8 mouse cellular contexts compared by ENCODE assay signal in genomic region chr16:58421696-58422354, GRCm38 (mm10). TPM values are rescaled to one million over a fixed set of nuclear protein-coding genes. Genes with fewer than 3 reads are reported as not detected.
DNase-seq lines count a peak whose midpoint lies in the region; ATAC-seq and TF ChIP-seq lines count a peak whose summit lies in the region.

No protein-coding gene starts in this region.

- H3K27ac ChIP-seq in heart, embryonic 10.5 days, result no peak overlapping the region; the same call in 1 of the 2 replicates
- H3K27ac ChIP-seq in forebrain, postnatal 0 days (ENCODE audit: low read depth, low read length), result no peak overlapping the region
- no peak overlapping the region for H3K27ac ChIP-seq in kidney, postnatal 0 days
- no peak overlapping the region for H3K27ac ChIP-seq in lung, postnatal 0 days (ENCODE audit: low read length)

- peak; percentile 37 to 49 for DNase-seq in heart, adult 9 months (ENCODE audit: low spot score in 2 of 2)
- DNase-seq in heart, embryonic 10.5 days (ENCODE audit: low spot score), result no peak
- DNase-seq in forebrain, postnatal 0 days, result peak; percentile 44
- DNase-seq in kidney, postnatal 0 days (ENCODE audit: low spot score), result peak; percentile 83
- peak; percentile 49 for DNase-seq in lung, postnatal 0 days (ENCODE audit: low spot score)
- DNase-seq in testis, postnatal 10 days (ENCODE audit: low spot score), result no peak
- no peak for DNase-seq in cerebellum, adult 18-20 months

- H3K36me3 ChIP-seq in heart, embryonic 10.5 days, result peaks cover 5% of the 10 kb centered on the region
- no peaks in the 10 kb centered on the region for H3K36me3 ChIP-seq in forebrain, postnatal 0 days (ENCODE audit: insufficient read depth)
- no peaks in the 10 kb centered on the region for H3K36me3 ChIP-seq in kidney, postnatal 0 days (ENCODE audit: insufficient read depth, low read length)
- H3K36me3 ChIP-seq in lung, postnatal 0 days (ENCODE audit: insufficient read depth, low read length), result no peaks in the 10 kb centered on the region

- no peak overlapping the region for H3K4me2 ChIP-seq in forebrain, postnatal 0 days (ENCODE audit: low read depth)
- no peak overlapping the region for H3K4me2 ChIP-seq in kidney, postnatal 0 days (ENCODE audit: low read length)
- H3K4me2 ChIP-seq in lung, postnatal 0 days (replicated peaks; ENCODE audit: low read depth, low read length), result no peak overlapping the region

- no peak for TF ChIP-seq CTCF in forebrain, postnatal 0 days (IDR thresholded peaks at IDR 0.05; ENCODE audit: low read depth)
- no peak for TF ChIP-seq CTCF in kidney, postnatal 0 days (IDR thresholded peaks at IDR 0.05; ENCODE audit: low read depth)
- TF ChIP-seq CTCF in lung, postnatal 0 days (IDR thresholded peaks at IDR 0.05), result no peak

- no peak overlapping the region for H3K4me3 ChIP-seq in heart, embryonic 10.5 days
- no peak overlapping the region for H3K4me3 ChIP-seq in forebrain, postnatal 0 days (ENCODE audit: low read depth, low read length)
- no peak overlapping the region for H3K4me3 ChIP-seq in kidney, postnatal 0 days (replicated peaks; ENCODE audit: low read depth, low read length)
- no peak overlapping the region for H3K4me3 ChIP-seq in lung, postnatal 0 days (ENCODE audit: low read depth, low read length)

- 31% methylated on average over 11 of the region's 11 CpGs for WGBS in heart, embryonic 10.5 days
- WGBS in forebrain, postnatal 0 days, result 38% methylated on average over 11 of the region's 11 CpGs
- WGBS in kidney, postnatal 0 days, result 24% methylated on average over 11 of the region's 11 CpGs
- WGBS in lung, postnatal 0 days, result 27% methylated on average over 11 of the region's 11 CpGs

- H3K9ac ChIP-seq in forebrain, postnatal 0 days, result no peak overlapping the region
- H3K9ac ChIP-seq in kidney, postnatal 0 days (ENCODE audit: low read depth, low read length), result no peak overlapping the region
- no peak overlapping the region for H3K9ac ChIP-seq in lung, postnatal 0 days (replicated peaks; ENCODE audit: low read depth)

- TF ChIP-seq EP300 in lung, postnatal 0 days (IDR thresholded peaks at IDR 0.05), result no peak

- ATAC-seq in forebrain, postnatal 0 days, result peak; percentile 80
- ATAC-seq in kidney, postnatal 0 days (replicated peaks; ENCODE audit: low FRiP score, low read depth), result no peak
- ATAC-seq in lung, postnatal 0 days, result peak; percentile 33; the same call in 1 of the 2 replicates
- no peak for ATAC-seq in cerebellum, adult (ENCODE audit: insufficient number of reproducible peaks, low FRiP score, low TSS enrichment)

- no peaks in the 10 kb centered on the region for H3K27me3 ChIP-seq in heart, embryonic 10.5 days (ENCODE audit: insufficient read depth, poor library complexity, severe bottlenecking)
- no peaks in the 10 kb centered on the region for H3K27me3 ChIP-seq in forebrain, postnatal 0 days (ENCODE audit: insufficient read depth, low read length)
- no peaks in the 10 kb centered on the region for H3K27me3 ChIP-seq in kidney, postnatal 0 days (ENCODE audit: insufficient read depth, low read length)
- no peaks in the 10 kb centered on the region for H3K27me3 ChIP-seq in lung, postnatal 0 days (replicated peaks; ENCODE audit: insufficient read depth, low read length)

- H3K9me3 ChIP-seq in heart, embryonic 10.5 days, result no peaks in the 10 kb centered on the region
- no peaks in the 10 kb centered on the region for H3K9me3 ChIP-seq in forebrain, postnatal 0 days (ENCODE audit: low read length)
- H3K9me3 ChIP-seq in kidney, postnatal 0 days (replicated peaks; ENCODE audit: low read length), result no peaks in the 10 kb centered on the region
- H3K9me3 ChIP-seq in lung, postnatal 0 days (ENCODE audit: low read length), result no peaks in the 10 kb centered on the region

- peaks cover 24% of the 10 kb centered on the region for H3K4me1 ChIP-seq in heart, embryonic 10.5 days
- 0 out of 2 replicates have a peak, but pooled peaks cover 6% of the 10 kb centered on the region for H3K4me1 ChIP-seq in forebrain, postnatal 0 days (ENCODE audit: insufficient read depth)
- peaks cover 4% of the 10 kb centered on the region; the same call in 1 of the 2 replicates for H3K4me1 ChIP-seq in kidney, postnatal 0 days (replicated peaks; ENCODE audit: insufficient read depth, low read length)
- no peaks in the 10 kb centered on the region for H3K4me1 ChIP-seq in lung, postnatal 0 days (ENCODE audit: insufficient read depth, low read depth, low read length)

RNA-seq across cellular contexts. Expression of gene Dcbld2, which starts 13.6 kb away (rescaled TPM):
- polyA plus RNA-seq in heart, embryonic 10.5 days (2016; fragmentation: Nextera tagmentation; extraction: Ambion mirVana), result 12.2 and 13.2 TPM in 2 replicates
- total RNA-seq in forebrain, postnatal 0 days (2014; rRNA removed), result 21.0 and 24.7 TPM in 2 replicates
- polyA plus RNA-seq in forebrain, postnatal 0 days (2015; fragmentation: Nextera tagmentation; extraction: Ambion mirVana), result 1.8 and 3.0 TPM in 2 replicates
- 2.8 and 3.6 TPM in 2 replicates for polyA plus RNA-seq in kidney, postnatal 0 days (2015; fragmentation: Nextera tagmentation; extraction: Ambion mirVana)
- 3.3 and 4.7 TPM in 2 replicates for polyA plus RNA-seq in lung, postnatal 0 days (2015; fragmentation: Nextera tagmentation; extraction: Ambion mirVana)

Comparison
In these comparisons a context has a peak if more than half of its experiments do, and no peak if none do; other contexts are left out.
1. DNase-seq: peak in heart, adult 9 months (2 of 2), forebrain, postnatal 0 days (single experiment), kidney, postnatal 0 days (single experiment) and lung, postnatal 0 days (single experiment); none in heart, embryonic 10.5 days (single experiment), testis, postnatal 10 days (single experiment) and cerebellum, adult 18-20 months (0 of 2).
2. ATAC-seq: peak in forebrain, postnatal 0 days (single experiment) and lung, postnatal 0 days (single experiment); none in kidney, postnatal 0 days (single experiment) and cerebellum, adult (single experiment).